Mouse (Mus musculus) E14TG2a.4 (cell line): Measurements from ENCODE around the gene AW822073.
"Not testable (repeated sequence)": the region's sequence is repeated elsewhere in the genome, so short reads cannot be mapped to it uniquely, and the experiment has no call there.

Experiments
- H3K27me3 ChIP-seq: 2 replicates; pipeline ENCODE4 v1.6.1; 2014; ENCODE audit warnings: low read length, control low read depth; ENCODE audit not compliant: insufficient read depth
- H3K36me3 ChIP-seq: 2 replicates; pipeline ENCODE4 v1.6.1; 2014; ENCODE audit warnings: low read length, control low read depth; ENCODE audit not compliant: insufficient read depth
- H3K4me1 ChIP-seq: replicated peaks from 2 replicates; pipeline ENCODE4 v1.6.1; 2014; ENCODE audit warnings: low read depth, low read length, control low read depth
- H3K4me3 ChIP-seq: replicated peaks from 2 replicates; pipeline ENCODE4 v1.5.1; 2014; ENCODE audit warnings: mild to moderate bottlenecking, low read length
- H3K9me3 ChIP-seq: 2 replicates; pipeline ENCODE4 v1.6.1; 2014; ENCODE audit warnings: low read length, control low read depth
- CTCF ChIP-seq: conservative IDR thresholded peaks from 2 replicates; pipeline ENCODE4 v1.5.1; 2014; ENCODE audit warnings: low read length
- NANOG ChIP-seq: IDR thresholded peaks from 2 replicates; pipeline ENCODE4 v1.6.1; 2014; ENCODE audit warnings: borderline replicate concordance, low read length, mixed read lengths
- POU5F1 ChIP-seq: IDR thresholded peaks from 2 replicates; pipeline ENCODE4 v1.6.1; 2014; ENCODE audit warnings: low read length, borderline replicate concordance

The AW822073 gene

DNA sequence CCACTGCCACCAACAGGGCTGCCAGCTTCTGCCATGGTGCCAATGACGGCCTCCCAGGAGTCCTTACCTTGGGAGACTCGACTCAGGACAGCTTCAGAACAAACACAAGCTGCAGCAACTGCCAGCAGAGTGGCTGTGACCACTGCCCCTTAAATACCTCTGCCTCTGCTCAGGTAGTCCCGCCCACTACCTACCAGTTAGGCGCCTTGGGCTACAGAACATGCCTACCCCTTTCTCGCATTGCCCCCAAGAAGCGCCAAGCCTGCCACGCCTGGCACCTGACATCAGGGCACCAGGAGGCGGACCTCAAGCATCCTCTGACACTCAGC, 7.9 kb upstream of the AW822073 start, which contains the start of gene Duxf3:
Gene Duxf3 (minus strand): TSS at position 35 of the 329 bp plus-strand sequence.
- peaks cover 15% of the 10 kb centered on the region for H3K4me1 ChIP-seq
- peak within 1 kb of the TSS; percentile 30 for H3K4me3 ChIP-seq
- H3K27me3 ChIP-seq: peaks cover 35% of the 10 kb centered on the region
- not testable (repeated sequence) for H3K36me3 ChIP-seq, H3K9me3 ChIP-seq

DNA sequence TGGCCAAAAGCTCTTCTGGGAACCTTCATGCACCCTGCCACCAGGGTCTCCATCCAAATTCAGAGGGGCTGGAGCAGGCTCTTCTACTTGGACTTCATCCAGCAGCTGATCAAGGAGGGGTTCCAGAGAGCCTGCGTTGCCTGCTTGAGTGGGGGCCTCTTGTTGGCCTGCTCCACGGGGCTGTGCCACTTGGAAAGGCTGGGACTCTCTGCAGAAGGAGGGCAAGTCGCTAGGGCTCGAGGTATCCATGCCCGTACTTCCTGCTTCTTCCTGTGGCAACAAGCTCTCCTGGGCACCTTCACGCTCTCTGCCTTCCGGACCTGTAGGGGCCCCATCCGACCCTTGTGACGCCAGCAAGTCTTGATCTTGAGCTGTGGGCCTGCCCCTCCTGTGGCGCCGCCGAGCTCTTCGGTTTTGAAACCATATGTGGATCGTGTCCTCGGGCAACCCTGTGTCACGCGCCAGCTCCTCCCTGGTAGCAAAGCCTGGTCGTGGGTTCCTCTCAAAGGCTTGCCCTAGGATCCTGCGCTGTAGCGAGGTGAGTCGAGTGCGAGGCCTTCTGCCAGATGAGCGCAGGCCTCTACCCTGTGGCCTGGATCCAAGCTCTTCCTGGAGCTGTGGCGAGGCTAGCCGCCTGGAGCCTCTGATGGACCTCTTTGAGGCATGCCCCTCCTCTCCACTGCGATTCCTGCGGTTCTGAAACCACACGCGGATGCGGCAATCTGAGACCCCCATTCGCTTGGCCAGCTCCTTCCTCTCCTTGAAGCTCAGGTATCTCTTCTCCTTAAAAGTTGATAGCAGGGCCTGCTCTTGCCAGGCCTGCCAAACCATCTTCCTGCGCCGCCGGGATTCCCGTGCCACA, 7.3 kb upstream of the AW822073 start:
- H3K27me3 ChIP-seq: peaks cover 33% of the 10 kb centered on the region
- peak; percentile 24; the same call in 1 of the 2 replicates for TF ChIP-seq NANOG
- peak overlapping the region; percentile 30 for H3K4me3 ChIP-seq
- not testable (repeated sequence) for H3K9me3 ChIP-seq, H3K36me3 ChIP-seq
- H3K4me1 ChIP-seq: peaks cover 15% of the 10 kb centered on the region

DNA sequence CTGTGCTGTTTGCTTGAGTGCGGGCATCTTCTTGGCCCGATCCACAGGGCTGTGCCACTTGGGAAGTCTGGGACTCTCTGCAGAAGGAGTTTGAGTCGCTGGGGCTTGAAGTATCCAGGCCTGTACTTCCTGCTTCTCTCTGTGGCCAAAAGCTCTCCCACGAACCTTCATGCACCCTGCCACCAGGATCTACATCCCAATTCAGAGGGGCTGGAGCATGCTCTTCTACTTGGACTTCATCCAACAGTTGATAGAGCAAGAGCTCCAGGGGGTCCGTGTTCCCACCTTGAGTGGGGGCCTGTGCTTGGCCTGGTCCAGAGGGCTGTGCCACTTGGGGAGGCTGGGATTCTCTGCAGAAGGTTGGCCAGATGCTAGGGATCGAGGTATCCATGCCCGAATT, 6.4 kb upstream of the AW822073 start:
- not testable (repeated sequence) for H3K4me3 ChIP-seq

DNA sequence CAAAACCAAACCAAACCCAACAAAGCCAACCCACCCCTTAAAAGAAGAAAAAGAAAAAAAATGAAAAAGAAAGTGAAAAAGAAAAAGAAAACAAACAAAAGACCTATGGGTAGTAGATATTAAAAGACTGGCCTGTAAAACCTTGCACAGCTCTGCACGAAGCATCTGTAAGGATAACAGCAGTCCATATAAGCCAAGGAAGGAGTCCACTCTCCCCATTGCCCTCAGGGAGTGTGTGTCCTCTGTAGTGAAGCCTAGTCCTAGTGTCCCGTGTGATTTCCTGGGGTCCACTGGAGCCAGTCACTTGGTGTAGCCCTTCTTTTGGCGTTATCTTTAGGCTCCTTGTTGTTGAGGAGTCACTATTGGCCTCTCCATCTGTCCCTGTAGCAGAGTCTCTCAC, 5.3 kb upstream of the AW822073 start:
- H3K27me3 ChIP-seq: peaks cover 23% of the 10 kb centered on the region
- H3K9me3 ChIP-seq: peaks cover 14% of the 10 kb centered on the region
- H3K4me1 ChIP-seq: peaks cover 11% of the 10 kb centered on the region
- not testable (repeated sequence) for H3K36me3 ChIP-seq, H3K4me3 ChIP-seq

More for the DNA sequence above, 6.4 kb upstream of the AW822073 start:
- peaks cover 11% of the 10 kb centered on the region for H3K4me1 ChIP-seq
- peaks cover 31% of the 10 kb centered on the region for H3K27me3 ChIP-seq
- H3K9me3 ChIP-seq: peaks cover 14% of the 10 kb centered on the region
- H3K36me3 ChIP-seq: not testable (repeated sequence)

DNA sequence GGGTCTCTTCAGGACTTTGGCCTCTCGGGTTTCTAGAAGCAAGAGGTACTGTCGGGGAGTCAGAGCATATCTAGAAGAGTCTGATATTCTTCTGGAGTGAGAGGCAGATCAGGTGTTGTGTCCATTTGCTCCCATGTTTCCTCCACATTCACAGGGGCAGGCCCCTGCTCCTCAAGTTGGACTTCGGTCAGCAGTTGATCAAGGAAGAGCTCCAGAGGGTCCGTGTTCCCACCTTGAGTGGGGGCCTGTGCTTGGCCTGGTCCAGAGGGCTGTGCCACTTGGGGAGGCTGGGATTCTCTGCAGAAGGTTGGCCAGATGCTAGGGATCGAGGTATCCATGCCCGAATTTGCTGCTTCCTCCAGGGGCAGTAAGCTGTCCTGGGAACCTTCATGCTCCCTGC, 3.1 kb upstream of the AW822073 start:
- H3K4me3 ChIP-seq, H3K36me3 ChIP-seq: not testable (repeated sequence)
- peaks cover 14% of the 10 kb centered on the region for H3K9me3 ChIP-seq
- peaks cover 22% of the 10 kb centered on the region for H3K27me3 ChIP-seq
- H3K4me1 ChIP-seq: peaks cover 11% of the 10 kb centered on the region

DNA sequence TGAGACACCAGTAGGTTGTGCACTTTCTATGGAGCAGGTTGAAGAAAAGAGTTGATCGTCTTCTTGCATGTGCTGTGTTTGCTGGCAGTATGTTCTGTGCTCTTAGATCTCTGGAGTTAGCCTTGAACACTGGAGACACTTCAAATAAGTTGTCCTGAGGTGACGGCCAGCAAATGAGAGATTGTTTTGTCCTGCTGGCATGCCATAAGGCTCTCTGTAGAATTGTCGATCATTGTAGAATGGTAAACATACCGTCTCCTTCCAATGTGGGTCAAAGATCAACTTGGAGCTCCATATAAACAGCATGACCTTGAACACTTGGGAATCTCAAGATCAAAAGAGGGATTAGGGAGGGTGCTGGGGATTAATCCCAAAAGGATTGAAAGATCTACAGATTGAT, 1.6 kb upstream of the AW822073 start:
- not testable (repeated sequence) for H3K4me1 ChIP-seq, H3K36me3 ChIP-seq, H3K9me3 ChIP-seq, H3K4me3 ChIP-seq
- H3K27me3 ChIP-seq: peaks cover 13% of the 10 kb centered on the region

DNA sequence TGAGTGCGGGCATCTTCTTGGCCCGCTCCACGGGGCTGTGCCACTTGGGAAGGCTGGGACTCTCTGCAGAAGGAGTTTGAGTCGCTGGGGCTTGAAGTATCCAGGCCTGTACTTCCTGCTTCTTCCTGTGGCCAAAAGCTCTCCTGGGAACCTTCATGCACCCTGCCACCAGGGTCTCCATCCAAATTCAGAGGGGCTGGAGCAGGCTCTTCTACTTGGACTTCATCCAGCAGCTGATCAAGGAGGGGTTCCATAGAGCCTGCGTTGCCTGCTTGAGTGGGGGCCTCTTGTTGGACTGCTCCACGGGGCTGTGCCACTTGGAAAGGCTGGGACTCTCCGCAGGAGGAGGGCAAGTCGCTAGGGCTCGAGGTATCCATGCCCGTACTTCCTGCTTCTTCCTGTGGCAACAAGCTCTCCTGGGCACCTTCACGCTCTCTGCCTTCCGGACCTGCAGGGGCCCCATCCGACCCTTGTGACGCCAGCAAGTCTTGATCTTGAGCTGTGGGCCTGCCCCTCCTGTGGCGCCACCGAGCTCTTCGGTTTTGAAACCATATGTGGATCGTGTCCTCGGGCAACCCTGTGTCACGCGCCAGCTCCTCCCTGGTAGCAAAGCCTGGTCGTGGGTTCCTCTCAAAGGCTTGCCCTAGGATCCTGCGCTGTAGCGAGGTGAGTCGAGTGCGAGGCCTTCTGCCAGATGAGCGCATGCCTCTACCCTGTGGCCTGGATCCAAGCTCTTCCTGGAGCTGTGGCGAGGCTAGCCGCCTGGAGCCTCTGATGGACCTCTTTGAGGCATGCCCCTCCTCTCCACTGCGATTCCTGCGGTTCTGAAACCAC, 541 bp downstream of the AW822073 start:
- H3K9me3 ChIP-seq: not testable (repeated sequence)

DNA sequence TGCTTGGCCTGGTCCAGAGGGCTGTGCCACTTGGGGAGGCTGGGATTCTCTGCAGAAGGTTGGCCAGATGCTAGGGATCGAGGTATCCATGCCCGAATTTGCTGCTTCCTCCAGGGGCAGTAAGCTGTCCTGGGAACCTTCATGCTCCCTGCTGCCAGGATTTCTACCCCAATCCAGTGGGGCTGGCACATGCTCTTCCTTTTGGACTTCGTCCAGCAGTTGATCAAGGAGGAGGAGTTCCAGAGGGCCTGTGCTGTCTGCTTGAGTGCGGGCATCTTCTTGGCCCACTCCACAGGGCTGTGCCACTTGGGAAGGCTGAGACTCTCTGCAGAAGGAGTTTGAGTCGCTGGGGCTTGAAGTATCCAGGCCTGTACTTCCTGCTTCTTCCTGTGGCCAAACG, 1.6 kb downstream of the AW822073 start:
- peaks cover 13% of the 10 kb centered on the region for H3K27me3 ChIP-seq
- H3K9me3 ChIP-seq, H3K36me3 ChIP-seq, H3K4me1 ChIP-seq, H3K4me3 ChIP-seq: not testable (repeated sequence)

More for the DNA sequence above, 541 bp downstream of the AW822073 start:
- not testable (repeated sequence) for H3K4me3 ChIP-seq, H3K36me3 ChIP-seq, H3K4me1 ChIP-seq
- H3K27me3 ChIP-seq: peaks cover 13% of the 10 kb centered on the region

DNA sequence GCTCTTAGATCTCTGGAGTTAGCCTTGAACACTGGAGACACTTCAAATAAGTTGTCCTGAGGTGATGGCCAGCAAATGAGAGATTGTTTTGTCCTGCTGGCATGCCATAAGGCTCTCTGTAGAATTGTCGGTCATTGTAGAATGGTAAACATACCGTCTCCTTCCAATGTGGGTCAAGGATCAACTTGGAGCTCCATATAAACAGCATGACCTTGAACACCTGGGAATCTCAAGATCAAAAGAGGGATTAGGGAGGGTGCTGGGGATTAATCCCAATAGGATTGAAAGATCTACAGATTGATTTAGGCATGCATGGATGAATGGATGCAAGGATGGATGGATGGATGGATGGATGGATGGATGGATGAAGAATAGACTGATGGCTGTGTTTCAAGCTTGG, 3.2 kb downstream of the AW822073 start:
- H3K4me1 ChIP-seq, H3K4me3 ChIP-seq, H3K9me3 ChIP-seq: not testable (repeated sequence)

DNA sequence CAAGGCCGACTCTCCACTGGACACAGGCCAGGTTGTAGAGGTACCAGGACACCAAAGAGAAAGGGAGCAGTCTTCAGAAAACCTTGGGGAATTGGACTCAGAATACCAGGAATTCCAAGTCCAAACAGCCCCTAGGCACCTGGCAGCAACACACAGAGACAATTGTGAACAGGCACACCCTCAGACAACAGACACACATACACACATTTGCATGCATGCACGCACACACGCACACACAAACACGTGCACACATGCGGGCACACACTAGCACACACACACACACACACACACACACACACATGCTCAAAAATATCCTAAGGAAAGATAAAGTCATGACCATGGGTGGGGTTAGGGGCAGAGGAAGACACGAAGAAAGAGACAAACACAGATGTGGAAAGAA, 4.0 kb downstream of the AW822073 start:
- Histone ChIP-seq H3K36me3 (no peaks in the 10 kb centered on the region), H3K9me3 (no peaks in the 10 kb centered on the region; the same call in 1 of the 2 replicates), H3K27me3 (peaks cover 8% of the 10 kb centered on the region), H3K4me3 (no peak overlapping the region), H3K4me1 (no peaks in the 10 kb centered on the region; the same call in none of the 2 replicates)
- TF ChIP-seq NANOG (no peak), POU5F1 (no peak), CTCF (no peak)

More for the DNA sequence above, 3.2 kb downstream of the AW822073 start:
- not testable (repeated sequence) for H3K36me3 ChIP-seq
- peaks cover 12% of the 10 kb centered on the region for H3K27me3 ChIP-seq
